9 mouse cellular contexts compared by ENCODE assay signal in the genomic region with DNA sequence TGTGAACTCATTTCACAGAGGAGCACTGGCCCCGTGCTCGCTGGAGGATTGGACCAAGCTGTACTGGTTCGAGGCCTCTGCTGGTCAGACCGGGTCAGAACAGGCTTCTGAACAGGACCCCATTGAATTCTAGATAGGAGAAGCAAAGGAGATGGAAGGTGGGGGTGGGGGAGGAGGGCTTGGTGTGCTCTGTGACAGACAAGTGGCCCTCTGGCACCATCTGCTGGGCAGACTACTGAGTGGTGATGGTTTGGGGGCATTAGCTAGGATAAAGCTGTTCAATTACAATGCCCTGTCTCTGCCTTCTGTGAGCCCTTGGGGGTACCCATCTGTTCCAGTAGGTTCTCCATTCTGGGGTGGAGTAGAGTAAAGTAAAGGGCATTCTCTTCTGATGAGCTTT. TPM values are rescaled to one million over a fixed set of nuclear protein-coding genes. Genes with fewer than 3 reads are reported as not detected.
DNase-seq lines count a peak whose midpoint lies in the region; ATAC-seq and TF ChIP-seq lines count a peak whose summit lies in the region.
"Had no signal": no experiment of that assay in that cellular context is flagged by ENCODE, and none has a peak within 500 bp of the region (broad histone marks: within the 10 kb centered on the region; RNA-seq: fewer than 3 reads in every experiment).

No protein-coding gene starts in this region.

- TF ChIP-seq CTCF in midbrain, postnatal 0 days (IDR thresholded peaks at IDR 0.05): peak; percentile 84

- no peak overlapping the region for H3K4me2 ChIP-seq in kidney, embryonic 14.5 days (replicated peaks; ENCODE audit: low read depth, low read length)
- no peak overlapping the region for H3K4me2 ChIP-seq in midbrain, postnatal 0 days (ENCODE audit: low read depth, low read length, poor library complexity, severe bottlenecking)
- peak overlapping the region; percentile 32 for H3K4me2 ChIP-seq in stomach, embryonic 15.5 days

- H3K36me3 ChIP-seq in kidney, embryonic 14.5 days (ENCODE audit: control insufficient read depth, insufficient read depth, low read length): no peaks in the 10 kb centered on the region
- no peaks in the 10 kb centered on the region for H3K36me3 ChIP-seq in midbrain, postnatal 0 days (ENCODE audit: insufficient read depth, low read length)
- no peaks in the 10 kb centered on the region for H3K36me3 ChIP-seq in stomach, embryonic 15.5 days

- WGBS in kidney, embryonic 14.5 days: 12% methylated on average over 4 of the region's 4 CpGs
- WGBS in midbrain, postnatal 0 days: 6% methylated on average over 4 of the region's 4 CpGs
- 2% methylated on average over 4 of the region's 4 CpGs for WGBS in stomach, embryonic 15.5 days

- H3K27ac ChIP-seq in kidney, embryonic 14.5 days (ENCODE audit: low read depth, low read length): no peak overlapping the region
- no peak overlapping the region for H3K27ac ChIP-seq in midbrain, postnatal 0 days (ENCODE audit: low read depth, low read length)
- H3K27ac ChIP-seq in stomach, embryonic 15.5 days: no peak overlapping the region

- peak; percentile 62; the same call in 1 of the 2 replicates for ATAC-seq in kidney, embryonic 14.5 days (ENCODE audit: low FRiP score, low TSS enrichment)
- peak; percentile 68; the same call in 1 of the 2 replicates for ATAC-seq in midbrain, postnatal 0 days (ENCODE audit: low FRiP score)
- ATAC-seq in stomach, embryonic 15.5 days (ENCODE audit: insufficient read depth, low FRiP score, low read depth): no peak

- H3K9me3 ChIP-seq in kidney, embryonic 14.5 days (ENCODE audit: control insufficient read depth, low read length): no peaks in the 10 kb centered on the region
- H3K9me3 ChIP-seq in midbrain, postnatal 0 days (ENCODE audit: low read length): no peaks in the 10 kb centered on the region
- no peaks in the 10 kb centered on the region for H3K9me3 ChIP-seq in stomach, embryonic 15.5 days

- H3K4me3 ChIP-seq in kidney, embryonic 14.5 days (ENCODE audit: low read length): no peak overlapping the region
- no peak overlapping the region for H3K4me3 ChIP-seq in midbrain, postnatal 0 days (ENCODE audit: low read depth, low read length)
- H3K4me3 ChIP-seq in stomach, embryonic 15.5 days (replicated peaks): no peak overlapping the region
- H3K4me3 ChIP-seq: erythroblast, embryonic 14.5 days had no signal

- peak; percentile 68 for DNase-seq in 416B (ENCODE audit: low read depth)
- peak; percentile 71 for DNase-seq in adipocyte (ENCODE audit: low spot score)
- DNase-seq in embryo, embryonic 10 days (ENCODE audit: low spot score): peak; percentile 80
- peak; percentile 26 for DNase-seq in gastrocnemius, postnatal 25 days
- DNase-seq in liver: peak; percentile 64
- DNase-seq in midbrain, postnatal 0 days (ENCODE audit: low spot score): peak; percentile 78

- no peaks in the 10 kb centered on the region for H3K27me3 ChIP-seq in kidney, embryonic 14.5 days (ENCODE audit: control insufficient read depth, insufficient read depth, low read length)
- H3K27me3 ChIP-seq in midbrain, postnatal 0 days (ENCODE audit: insufficient read depth, low read length): 0 out of 2 replicates have a peak, but pooled peaks cover 3% of the 10 kb centered on the region
- H3K27me3 ChIP-seq in stomach, embryonic 15.5 days (replicated peaks): no peaks in the 10 kb centered on the region

- no peak overlapping the region for H3K9ac ChIP-seq in kidney, embryonic 14.5 days (ENCODE audit: low read depth, low read length)
- no peak overlapping the region for H3K9ac ChIP-seq in midbrain, postnatal 0 days (replicated peaks; ENCODE audit: low read length, poor library complexity, severe bottlenecking)
- no peak overlapping the region for H3K9ac ChIP-seq in stomach, embryonic 15.5 days

- H3K4me1 ChIP-seq in kidney, embryonic 14.5 days (ENCODE audit: control insufficient read depth, insufficient read depth, low read length): no peaks in the 10 kb centered on the region
- H3K4me1 ChIP-seq in midbrain, postnatal 0 days (ENCODE audit: insufficient read depth, low read length): no peaks in the 10 kb centered on the region
- 0 out of 2 replicates have a peak, but pooled peaks cover 4% of the 10 kb centered on the region for H3K4me1 ChIP-seq in stomach, embryonic 15.5 days

RNA-seq across cellular contexts. Expression of a gene that starts 6.5 kb away (rescaled TPM):
- not detected for total RNA-seq in gastrocnemius, postnatal 25 days (2021)
- not detected in 2 replicates for polyA plus RNA-seq in kidney, embryonic 14.5 days (2014; fragmentation: Nextera tagmentation; extraction: Ambion mirVana)
- total RNA-seq in midbrain, postnatal 0 days (2014; rRNA removed): not detected in 2 replicates
- not detected in 2 replicates for polyA plus RNA-seq in midbrain, postnatal 0 days (2015; fragmentation: Nextera tagmentation; extraction: Ambion mirVana)
- polyA plus RNA-seq in stomach, embryonic 15.5 days (2015; fragmentation: Nextera tagmentation; extraction: Ambion mirVana): not detected in 2 replicates
- polyA plus RNA-seq: erythroblast, embryonic 14.5 days had no signal

RNA-seq across cellular contexts. Expression of a gene that starts 11.5 kb away (rescaled TPM):
- 100 to 1,000 TPM; 255 to 270 TPM for total RNA-seq in gastrocnemius, postnatal 25 days (2021)
- polyA plus RNA-seq in kidney, embryonic 14.5 days (2014; fragmentation: Nextera tagmentation; extraction: Ambion mirVana): 843 and 964 TPM in 2 replicates
- 466 and 613 TPM in 2 replicates for total RNA-seq in midbrain, postnatal 0 days (2014; rRNA removed)
- 1,145 and 1,185 TPM in 2 replicates for polyA plus RNA-seq in midbrain, postnatal 0 days (2015; fragmentation: Nextera tagmentation; extraction: Ambion mirVana)
- polyA plus RNA-seq in stomach, embryonic 15.5 days (2015; fragmentation: Nextera tagmentation; extraction: Ambion mirVana): 657 and 713 TPM in 2 replicates

Comparison
In these comparisons a context has a peak if more than half of its experiments do, and no peak if none do; other contexts are left out.
1. DNase-seq: peak in every context shown above with its lines; median percentile 80 in embryo, embryonic 10 days; 78 in midbrain, postnatal 0 days; 71 in adipocyte; 68 in 416B; 64 in liver; 26 in gastrocnemius, postnatal 25 days.